Mouse (Mus musculus) ES-CJ7 (cell line): Measurements from ENCODE around the gene Gtf3c1.

Experiments used
- DNase-seq: peaks from one replicate; pipeline ENCODE4 v3.0.0; 2011; ENCODE audit warnings: low read depth, low spot score

Gtf3c1 gene

DNA sequence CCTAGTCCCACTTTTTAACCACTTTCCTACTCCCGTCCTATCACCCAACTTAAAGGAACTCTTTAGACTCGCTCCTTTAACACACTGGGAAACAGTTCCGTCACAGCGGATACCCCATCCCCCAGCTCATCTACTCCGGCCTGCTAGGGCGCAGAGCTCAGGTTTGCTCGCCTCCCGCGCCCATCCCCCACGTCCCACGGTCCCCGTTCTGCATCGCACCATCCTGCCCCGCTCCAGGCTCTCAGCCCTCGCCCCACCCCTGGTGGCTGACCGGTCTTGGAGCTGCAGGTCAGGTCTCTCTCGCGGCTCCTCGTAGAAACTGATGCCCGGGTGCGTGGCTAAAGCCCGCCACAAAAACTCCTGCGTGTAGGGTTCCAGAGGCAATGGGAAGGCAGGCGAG is 394 bp downstream of the Gtf3c1 start:
- peak; percentile 50 for DNase-seq

DNA sequence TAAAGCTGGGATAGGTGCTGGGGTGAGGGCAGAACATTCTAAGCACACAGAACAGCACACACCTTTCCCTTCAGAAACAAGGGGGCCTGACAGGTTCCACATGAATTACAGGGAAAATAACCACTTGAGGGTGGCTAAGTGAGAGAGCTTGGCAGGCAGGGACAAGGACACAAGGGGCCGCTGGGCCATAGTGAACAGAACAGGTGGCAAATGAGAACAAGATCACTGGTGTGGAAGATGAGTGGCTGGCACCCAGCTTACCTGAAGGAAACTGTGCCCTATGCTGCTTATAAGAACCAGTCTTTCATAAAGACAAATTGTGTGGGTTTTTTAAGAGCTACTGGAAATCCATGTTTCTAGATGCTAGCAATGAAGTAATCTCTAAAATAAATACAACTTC is 4.8 kb downstream of the Gtf3c1 start:
- no peak for DNase-seq

DNA sequence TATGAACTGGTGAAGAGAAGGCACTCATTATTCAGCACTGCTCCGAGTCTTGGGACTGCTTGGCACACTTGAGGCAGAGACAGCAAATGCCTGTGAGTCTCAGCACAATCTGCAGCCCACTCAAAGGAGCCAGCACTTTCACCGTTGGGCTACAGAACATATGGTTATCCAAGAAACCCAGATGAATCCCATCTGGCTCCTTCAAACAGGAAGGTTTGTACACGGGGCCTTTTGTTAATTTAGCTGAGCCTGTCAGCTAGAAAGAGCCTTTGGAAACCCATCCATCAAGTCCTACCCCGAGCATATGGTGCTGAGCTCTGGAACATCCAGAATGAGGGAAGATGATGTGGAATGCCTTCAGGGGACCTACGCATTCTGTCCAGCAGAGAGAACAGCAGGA is 13.5 kb downstream of the Gtf3c1 start:
- no peak for DNase-seq

DNA sequence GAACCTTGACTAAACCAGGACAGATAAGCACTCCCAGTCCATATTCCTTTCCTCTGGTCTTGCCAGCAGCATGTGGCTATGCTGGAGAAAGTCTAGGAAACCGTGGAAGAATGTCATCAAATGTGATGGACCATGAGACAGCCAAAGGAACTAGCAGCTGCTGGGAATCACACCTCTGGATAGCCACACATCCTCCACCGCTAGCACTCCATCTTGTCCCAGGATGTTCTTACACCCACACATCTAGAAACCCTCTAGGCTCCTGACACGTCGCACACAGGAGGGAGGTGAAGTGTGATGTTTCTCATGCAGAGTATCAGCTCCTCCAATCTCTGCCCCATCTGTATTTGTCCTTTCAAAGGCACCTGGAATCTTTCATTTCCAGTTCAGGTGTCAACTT is 17.1 kb downstream of the Gtf3c1 start:
- no peak for DNase-seq

DNA sequence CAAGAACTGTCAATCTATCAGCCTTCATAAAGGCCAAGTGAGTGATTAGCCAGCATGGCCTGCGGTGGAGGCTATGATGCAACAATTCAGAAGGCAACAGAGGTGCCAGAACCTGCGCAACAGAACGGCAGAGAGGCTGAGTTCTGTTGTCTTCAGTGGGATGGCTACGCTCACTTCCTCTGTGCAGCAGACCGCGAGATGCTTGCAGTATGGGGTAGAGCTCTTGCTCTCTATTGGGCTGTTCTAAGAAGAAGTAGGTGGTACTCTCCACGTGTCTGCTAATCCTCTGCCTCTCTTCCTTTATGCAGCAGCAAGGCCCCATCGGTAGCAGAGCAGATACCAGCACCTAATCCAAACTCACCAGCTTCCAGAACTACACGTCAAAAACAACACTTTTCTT is 27.6 kb downstream of the Gtf3c1 start:
- DNase-seq = no peak

DNA sequence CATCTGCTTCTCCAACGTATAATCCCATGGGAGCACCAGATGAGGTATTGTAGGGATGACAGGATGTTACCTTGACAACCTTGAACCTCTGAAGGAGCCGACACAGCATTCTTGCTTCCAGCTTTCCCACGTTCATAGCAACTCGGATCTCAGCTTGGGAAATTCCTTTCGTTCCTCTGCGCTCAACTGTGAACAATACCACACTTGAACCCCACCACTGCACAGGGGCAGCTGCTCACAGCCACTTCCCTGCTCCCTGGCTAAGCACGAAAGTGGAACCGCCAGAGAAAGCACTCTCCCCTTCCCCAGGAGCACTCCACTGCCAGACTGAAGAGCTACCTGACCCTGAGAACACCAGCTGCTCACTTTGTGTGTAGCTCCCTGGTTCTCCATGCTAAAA is 28.8 kb downstream of the Gtf3c1 start:
- DNase-seq = no peak

DNA sequence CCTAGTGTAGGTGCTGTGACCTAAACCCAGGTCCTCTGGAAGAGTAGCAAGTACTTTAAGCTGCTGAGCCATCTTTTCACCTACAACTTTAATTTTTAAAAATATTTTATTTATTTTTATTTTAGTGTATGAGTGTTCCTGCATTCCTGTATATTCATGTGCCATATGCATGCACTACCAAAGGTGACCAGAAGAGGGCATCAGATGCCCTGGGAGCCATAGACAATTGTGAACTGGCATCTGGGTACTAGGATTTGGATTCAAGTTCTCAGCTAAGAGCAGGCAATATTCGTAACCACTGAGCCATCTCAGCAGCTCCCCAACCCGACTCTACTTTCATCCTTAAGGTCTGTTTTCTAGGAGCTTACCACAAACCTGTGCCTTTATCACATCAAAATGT is 32.7 kb downstream of the Gtf3c1 start:
- peak; percentile 24 for DNase-seq

DNA sequence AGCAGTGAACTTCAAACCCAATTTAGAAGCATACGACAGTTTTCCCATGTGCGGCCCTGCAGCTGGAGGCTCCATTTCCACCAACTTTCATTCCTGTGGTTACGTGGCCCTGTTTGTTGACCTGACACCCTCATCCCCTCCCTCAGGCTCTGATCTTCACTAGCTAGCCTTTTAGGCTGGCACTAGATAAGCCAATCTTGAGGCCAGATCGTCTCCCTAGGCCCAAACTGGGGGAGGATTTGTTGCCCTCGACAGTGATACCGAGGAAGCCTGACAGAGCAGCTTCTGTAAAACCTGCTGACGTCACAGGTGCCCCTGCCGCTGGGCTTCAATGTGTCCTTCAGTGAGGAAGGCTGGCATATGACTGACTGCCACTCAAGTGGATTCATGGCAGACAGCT is 36.2 kb downstream of the Gtf3c1 start:
- DNase-seq = no peak

DNA sequence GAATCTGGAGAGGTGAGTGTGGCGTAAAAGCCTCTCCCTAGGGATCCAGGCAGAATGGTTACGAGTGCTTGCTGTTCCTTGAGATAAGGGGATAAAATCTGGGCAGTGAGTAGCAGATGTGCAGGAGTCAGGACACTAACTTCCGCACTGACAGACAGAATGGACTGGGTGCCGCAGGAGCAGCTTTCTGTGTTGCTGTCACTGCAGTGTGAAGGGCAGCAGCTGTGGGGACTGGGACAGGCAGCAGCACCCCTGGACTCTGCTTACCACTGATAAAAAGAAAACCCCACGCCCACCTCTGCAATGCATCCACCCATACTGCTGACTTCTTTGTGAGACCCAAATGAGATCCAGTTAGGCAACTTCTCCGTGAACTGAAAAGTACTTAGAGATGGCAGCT is 36.7 kb downstream of the Gtf3c1 start:
- DNase-seq = no peak

DNA sequence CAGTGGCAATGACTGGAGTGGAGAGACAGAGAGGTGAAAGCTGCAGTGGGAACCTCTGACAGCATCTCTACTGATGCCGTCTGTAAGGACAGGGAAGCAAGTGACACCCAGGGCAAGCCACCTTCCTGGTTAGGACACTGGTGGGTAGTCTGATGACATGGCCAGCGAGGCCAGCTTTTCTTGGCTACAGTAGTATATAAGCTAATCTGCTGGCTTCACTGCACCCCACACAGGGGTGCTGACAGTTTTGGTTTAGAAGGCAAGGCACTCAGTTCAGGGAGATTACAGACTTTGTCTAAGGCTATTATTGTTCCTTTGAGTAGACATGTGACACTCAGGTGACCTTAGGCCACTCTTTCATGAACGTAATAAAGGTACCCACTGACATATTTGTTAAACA is 43.9 kb downstream of the Gtf3c1 start:
- no peak for DNase-seq

DNA sequence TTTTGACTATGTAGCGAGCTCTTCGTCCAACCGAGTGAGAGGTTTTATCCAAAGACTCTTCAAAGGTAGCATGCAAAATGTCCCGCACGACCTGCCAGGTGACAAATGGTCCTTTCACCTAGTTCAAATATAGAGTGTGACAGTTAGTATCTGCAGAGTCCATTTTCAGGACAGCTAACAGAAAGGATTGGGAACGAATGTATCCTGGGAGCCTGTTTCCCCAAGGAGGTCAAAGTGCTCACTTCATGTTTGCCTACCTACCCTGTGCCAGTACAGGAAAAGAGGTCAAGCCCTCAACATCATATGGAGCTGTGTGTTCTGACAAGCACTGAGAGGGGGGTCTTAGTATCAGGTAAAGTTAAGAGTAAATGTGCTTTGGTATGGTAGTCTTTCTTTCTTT is 50.1 kb downstream of the Gtf3c1 start:
- no peak for DNase-seq

DNA sequence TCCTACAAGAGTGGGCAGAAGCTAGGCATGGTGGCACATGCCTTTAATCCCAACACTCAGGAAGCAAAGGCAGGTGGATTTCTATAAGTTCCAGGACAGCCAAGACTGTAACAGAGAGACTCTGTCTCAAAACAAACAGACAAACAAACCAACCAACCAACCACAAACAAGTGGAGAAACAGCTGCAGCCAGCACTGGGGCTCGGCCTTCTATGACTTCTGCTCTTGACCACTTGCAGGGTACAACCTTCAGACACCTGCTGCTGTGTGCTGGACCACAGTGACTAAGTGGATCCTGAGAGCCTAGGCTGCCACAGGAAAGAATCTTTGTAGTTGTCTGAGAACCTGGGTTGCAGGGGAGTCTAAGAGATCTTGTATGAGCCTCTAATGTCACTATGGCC is 58.6 kb downstream of the Gtf3c1 start:
- no peak for DNase-seq

DNA sequence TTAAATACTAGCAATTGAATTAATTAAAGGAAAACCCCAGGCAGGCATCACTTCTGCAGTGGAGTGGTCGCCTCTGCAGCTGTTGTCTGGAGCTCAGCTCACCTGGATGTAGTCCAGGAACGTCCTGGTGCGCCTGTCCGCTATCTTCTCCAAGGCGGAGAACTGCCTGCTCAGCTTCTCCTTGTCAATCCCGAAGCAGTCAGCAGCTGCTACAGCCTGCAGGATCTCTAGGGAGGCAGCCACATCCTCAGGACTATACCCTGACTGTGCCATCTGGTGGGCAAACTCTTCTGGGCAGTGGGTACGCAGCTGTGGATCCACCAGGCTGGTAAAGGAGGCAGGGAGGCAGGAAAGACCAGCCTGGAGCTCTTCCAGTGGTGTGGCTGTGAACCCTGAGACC is 62.2 kb downstream of the Gtf3c1 start:
- DNase-seq = no peak

DNA sequence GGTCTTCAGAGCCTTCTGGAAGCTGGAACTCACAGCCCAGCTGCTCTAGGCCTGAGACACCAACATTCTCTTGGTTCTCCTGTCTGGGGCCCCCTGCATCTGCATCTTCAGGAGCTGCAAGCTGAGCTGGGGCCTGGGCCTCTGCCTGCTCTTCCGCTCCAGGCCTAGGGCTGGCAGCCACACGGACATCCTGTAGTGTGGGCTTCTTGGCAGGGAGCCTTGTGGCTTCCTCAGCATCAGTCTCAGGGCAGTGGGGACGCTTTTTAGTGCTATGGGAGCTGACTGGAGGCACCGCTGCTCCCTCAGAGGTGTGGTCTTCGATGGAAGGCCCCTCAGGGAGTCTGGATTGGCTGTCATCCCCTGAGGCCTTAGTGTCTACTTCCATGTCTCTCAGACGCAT is 63.7 kb downstream of the Gtf3c1 start:
- no peak for DNase-seq

DNA sequence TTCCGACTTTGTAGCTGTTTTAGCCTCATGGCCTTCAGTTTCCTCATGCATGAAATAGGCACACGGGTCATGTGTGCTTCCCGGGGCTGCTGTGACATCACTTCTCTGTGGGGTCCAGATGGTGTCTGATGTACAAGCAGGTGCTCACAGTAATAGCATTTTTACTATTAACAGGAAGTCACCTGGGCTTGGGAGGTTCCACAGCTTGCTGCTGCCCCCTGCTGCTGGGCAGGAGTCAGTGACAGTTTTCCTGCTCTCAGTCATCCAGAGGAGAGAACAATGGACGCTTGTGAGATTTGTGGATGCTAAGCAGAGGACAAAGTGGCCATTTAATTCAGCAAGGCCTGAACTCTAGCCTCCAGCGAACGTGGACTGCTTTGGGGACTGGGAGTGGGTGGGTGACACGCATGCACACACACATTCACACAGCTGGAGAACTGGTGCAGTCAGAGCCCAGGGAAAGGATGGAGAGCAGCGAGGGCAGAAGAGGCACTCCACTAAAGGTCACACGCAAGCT is 68.7 kb downstream of the Gtf3c1 start:
- DNase-seq = peak; percentile 62

DNA sequence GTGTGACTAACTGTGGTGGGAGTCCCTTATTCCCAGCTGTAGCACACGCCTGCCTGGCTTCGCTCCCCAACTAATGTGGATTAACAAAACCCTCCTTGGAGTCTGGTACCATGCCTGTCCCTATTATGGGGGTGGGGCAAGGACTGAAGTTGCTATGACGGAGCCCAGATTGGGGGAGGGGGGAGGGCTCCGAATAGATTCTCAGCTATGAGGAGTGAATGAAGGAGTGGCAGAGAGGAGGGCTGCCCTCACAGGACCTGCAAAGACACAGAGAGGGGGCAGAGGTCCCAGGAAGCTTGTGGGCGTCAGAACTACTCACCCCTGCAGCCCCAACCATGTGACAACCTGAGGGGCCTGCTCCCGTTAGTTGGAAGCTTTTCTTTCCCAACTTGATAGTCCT is 69.2 kb downstream of the Gtf3c1 start:
- no peak for DNase-seq

DNA sequence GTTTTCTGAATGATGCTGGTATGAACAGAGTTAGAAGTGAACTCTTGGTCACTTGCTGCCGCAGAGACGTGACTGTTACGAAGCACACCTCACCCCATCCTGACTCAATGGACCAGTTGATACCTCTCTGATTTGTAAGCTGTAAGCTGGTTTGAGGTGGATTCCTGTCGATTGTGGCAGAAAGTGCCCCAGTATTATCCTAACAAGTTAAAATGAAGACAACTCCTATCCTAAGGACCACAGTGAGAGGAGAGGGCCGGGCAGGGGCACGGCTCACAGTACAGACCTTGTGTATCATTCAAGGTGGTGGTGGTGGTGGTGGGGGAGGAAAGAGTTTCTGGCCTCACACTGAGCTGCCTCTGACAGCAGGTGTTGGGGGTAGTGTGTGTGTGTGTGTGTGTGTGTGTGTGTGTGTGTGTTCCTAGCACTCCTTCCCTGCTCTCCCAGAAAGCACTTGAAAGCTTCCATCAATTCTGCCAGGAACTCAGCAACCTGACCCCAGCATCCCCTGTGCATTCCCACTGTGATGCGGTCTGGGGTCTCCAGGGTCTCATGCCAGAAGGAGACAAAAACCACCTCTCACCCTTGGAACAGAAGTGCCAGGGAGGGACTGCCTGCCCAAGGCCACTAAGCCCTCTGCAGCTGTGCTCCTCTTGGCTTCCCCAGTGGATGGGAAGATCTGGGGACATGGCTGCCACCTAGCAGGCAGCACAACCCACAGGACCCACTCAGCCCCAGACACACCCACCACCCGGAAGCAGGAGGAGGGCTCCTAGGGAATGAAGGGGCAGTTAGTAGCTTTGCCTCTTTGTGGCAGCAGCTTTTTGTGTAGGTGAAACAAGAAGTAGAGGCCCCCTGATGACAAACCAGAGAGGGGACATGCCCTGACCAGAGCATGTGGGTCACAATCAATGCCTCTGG is 70.1 kb downstream of the Gtf3c1 start:
- DNase-seq = no peak

DNA sequence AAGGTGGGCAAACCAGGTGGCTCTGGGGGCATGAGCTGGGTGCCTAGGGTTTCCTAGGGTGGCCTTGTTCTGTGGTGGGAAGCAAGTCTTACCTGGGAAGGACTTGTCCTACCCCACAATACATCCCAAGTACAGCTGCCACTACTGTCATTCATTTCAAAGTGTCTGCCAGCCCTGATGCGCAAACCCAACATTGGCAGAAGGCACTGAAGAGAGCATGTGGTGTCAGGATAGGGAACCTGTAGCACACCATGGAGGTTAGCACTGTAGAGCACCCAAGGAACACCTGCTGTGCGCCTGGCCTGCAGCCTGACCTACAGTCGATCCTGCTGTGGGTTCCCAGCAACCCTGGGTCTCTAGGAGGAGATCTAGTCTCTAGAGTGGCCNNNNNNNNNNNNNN is 76.6 kb downstream of the Gtf3c1 start:
- no peak for DNase-seq

DNA sequence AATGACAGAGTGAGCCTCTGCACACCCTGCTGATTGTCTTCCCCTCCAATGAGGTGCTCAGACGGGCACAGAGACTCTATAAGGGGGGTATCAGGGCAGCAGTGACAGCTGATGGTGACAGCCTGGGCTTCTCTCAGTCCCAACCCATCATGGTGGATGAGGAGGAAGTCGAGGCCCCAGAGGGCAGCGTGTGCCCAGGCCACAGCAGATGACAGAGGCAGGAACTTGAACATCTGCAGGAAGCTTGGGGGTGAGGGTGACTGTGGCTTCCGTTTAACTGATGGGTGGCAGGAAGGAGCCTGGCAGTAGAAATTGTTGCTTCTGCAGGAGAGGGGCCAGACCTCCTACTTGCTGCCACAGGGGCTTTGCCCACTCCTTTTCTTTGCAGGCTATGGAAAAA is 77.3 kb downstream of the Gtf3c1 start:
- DNase-seq = no peak

DNA sequence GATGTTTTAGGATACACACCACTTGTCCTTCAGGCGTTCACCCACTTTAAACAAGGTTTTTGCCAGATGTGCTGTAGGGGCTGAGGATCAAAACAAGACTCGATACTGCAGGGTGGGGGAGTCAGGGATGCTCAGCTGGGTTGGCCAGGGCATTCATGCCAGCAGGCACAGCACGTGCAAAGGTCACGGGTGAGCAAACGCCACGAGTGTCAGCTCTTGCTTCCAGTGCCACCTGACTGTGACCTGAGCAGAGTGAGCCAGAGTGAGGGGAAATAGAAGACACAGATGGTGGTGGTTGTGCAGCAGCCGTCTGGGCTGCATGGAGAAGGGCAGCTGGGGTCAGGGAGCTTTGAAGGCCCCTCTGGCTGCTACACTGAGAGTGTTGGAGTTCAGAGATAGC is 81.8 kb downstream of the Gtf3c1 start:
- DNase-seq = no peak

DNA sequence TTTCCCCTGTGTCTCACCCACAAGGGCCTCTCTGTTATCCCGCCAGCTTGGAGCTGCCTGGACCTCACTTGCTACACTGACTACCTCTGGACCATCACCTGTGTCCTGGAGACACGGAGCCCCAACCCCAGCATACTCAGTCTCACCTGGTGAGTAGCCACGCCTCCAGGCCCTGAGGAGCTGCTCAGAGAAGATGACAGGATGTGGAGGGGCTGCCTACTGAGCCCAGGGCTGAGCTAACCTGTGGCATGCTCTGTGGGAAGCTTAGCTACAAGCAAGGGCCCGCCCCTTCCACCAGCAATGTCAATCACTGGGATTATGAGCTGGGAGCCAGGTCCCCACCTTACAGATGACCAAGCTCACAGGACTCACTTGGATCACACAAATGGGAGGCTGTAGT is 82.4 kb downstream of the Gtf3c1 start:
- no peak for DNase-seq

DNA sequence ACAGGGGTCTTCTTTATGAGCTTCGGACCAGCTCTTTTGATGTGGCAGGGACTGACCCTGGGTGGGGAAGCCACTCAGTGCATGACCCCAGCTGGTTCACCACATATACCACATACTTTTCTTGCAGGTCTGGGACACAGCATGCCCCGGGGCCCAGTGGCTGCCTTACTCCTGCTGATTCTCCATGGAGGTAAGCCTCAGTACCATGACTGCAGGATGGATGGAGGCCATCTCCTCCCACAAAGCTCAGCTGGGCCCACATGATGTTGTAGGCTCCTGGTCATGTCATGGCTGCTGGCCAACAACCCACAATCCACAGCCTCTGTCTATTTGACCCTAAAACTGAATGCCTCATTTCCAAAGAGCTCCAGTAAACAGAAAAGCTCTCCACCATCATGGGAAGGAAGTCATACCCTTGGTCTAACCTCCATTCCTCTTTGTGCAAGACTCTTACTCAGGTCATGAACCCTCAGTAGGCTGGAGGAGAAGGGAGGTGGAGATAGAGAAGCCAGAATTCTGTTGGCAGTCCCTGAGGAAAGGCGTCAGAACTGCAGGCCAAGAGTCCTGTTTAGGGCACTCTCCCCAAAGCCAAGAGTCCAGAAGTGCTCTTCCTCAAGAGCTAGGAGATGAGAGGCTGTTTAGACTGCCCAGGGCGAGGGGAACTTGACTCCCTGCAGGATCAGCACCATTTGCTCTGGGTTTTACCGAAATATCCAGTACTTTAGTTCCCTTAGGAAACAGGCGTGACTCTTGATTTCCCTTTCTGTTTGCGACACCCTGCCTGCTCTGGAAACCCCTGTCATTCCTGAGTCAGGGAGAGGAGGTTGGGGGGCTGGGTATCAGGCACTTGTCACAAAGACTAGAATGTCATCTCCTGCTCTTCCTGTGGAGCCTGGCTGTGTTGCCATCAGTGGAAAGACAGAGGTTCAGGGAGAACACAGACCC is 84.6 kb downstream of the Gtf3c1 start:
- no peak for DNase-seq

DNA sequence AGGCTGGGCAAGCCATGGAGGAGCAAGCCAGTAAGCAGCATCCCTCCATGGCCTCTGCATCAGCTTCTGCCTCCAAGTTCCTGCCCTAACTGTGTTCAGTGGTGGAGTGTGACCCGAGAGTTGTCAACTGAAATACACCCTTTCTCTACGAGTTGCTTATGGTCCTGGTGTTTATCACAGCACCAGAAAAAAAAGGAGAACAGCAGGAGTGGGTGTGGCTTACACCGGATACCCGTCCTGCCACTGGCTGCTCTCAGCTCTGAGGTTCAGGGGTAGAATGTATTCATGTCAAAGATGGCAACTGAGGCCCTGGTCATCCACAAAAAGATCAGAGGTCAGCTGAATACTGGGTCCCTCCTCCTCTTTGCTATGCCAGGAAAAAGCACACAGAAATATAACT is 87.5 kb downstream of the Gtf3c1 start:
- no peak for DNase-seq
